Mouse (Mus musculus): ENCODE data around the gene Col4a2. TPM values are rescaled to one million over a fixed set of nuclear protein-coding genes. Genes with fewer than 3 reads are reported as not detected.
"Not testable (repeated sequence)": the region's sequence is repeated elsewhere in the genome, so short reads cannot be mapped to it uniquely, and the experiment has no call there.

Gene Col4a2
- polyA plus RNA-seq, 1 experiment from 2014 or later: 46.4 TPM

GRCm38 (mm10) chr8:11479591-11479990, 167.0 kb downstream of the Col4a2 start:
- DNase-seq (ENCODE audit: low spot score) (no peak), ATAC-seq (ENCODE audit: low FRiP score) (no peak)
- Histone ChIP-seq H3K27me3 (ENCODE audit: control insufficient read depth, insufficient read depth, low read length) (peaks cover 71% of the 10 kb centered on the region), H3K4me2 (replicated peaks) (no peak overlapping the region), H3K9ac (no peak overlapping the region), H3K27ac (no peak overlapping the region), H3K36me3 (replicated peaks; ENCODE audit: control insufficient read depth, insufficient read depth) (no peaks in the 10 kb centered on the region), H3K4me1 (replicated peaks; ENCODE audit: control insufficient read depth, insufficient read depth, low read length) (peaks cover 12% of the 10 kb centered on the region; the same call in 1 of the 2 replicates), H3K9me3 (ENCODE audit: control insufficient read depth, low read length) (no peaks in the 10 kb centered on the region), H3K4me3 (replicated peaks; ENCODE audit: low read length) (no peak overlapping the region)
- WGBS: 6% methylated on average over 14 of the region's 14 CpGs

GRCm38 (mm10) chr8:11481876-11482275, 169.3 kb downstream of the Col4a2 start:
- ATAC-seq (ENCODE audit: low FRiP score) (no peak), DNase-seq (ENCODE audit: low spot score) (no peak)
- Histone ChIP-seq H3K4me3 (replicated peaks; ENCODE audit: low read length) (no peak overlapping the region), H3K27ac (no peak overlapping the region), H3K9ac (no peak overlapping the region), H3K9me3 (ENCODE audit: control insufficient read depth, low read length) (no peaks in the 10 kb centered on the region), H3K4me1 (replicated peaks; ENCODE audit: control insufficient read depth, insufficient read depth, low read length) (peaks cover 12% of the 10 kb centered on the region; the same call in 1 of the 2 replicates), H3K4me2 (replicated peaks) (no peak overlapping the region), H3K36me3 (replicated peaks; ENCODE audit: control insufficient read depth, insufficient read depth) (no peaks in the 10 kb centered on the region), H3K27me3 (ENCODE audit: control insufficient read depth, insufficient read depth, low read length) (peaks cover 50% of the 10 kb centered on the region)
- WGBS: 48% methylated on average over 3 of the region's 3 CpGs

- no peak overlapping the region for H3K4me3 ChIP-seq (replicated peaks; ENCODE audit: low read length)
- no peak overlapping the region for H3K4me2 ChIP-seq (replicated peaks)
- H3K27ac ChIP-seq: no peak overlapping the region
- H3K36me3 ChIP-seq (replicated peaks; ENCODE audit: control insufficient read depth, insufficient read depth): no peaks in the 10 kb centered on the region
- H3K4me1 ChIP-seq (replicated peaks; ENCODE audit: control insufficient read depth, insufficient read depth, low read length): peaks cover 12% of the 10 kb centered on the region; the same call in 1 of the 2 replicates
- DNase-seq (ENCODE audit: low spot score): no peak
- H3K27me3 ChIP-seq (ENCODE audit: control insufficient read depth, insufficient read depth, low read length): peaks cover 43% of the 10 kb centered on the region
- no peaks in the 10 kb centered on the region for H3K9me3 ChIP-seq (ENCODE audit: control insufficient read depth, low read length)
- ATAC-seq (ENCODE audit: low FRiP score): no peak
- WGBS: 67% methylated on average over 3 of the region's 3 CpGs
- H3K9ac ChIP-seq: no peak overlapping the region
Observed at GRCm38 (mm10) chr8:11482537-11482936, 169.9 kb downstream of the Col4a2 start.

GRCm38 (mm10) chr8:11486142-11486541, 173.5 kb downstream of the Col4a2 start:
- Histone ChIP-seq H3K27ac (no peak overlapping the region), H3K4me3 (replicated peaks; ENCODE audit: low read length) (no peak overlapping the region), H3K4me2 (replicated peaks) (no peak overlapping the region), H3K36me3 (replicated peaks; ENCODE audit: control insufficient read depth, insufficient read depth) (no peaks in the 10 kb centered on the region), H3K9ac (no peak overlapping the region), H3K9me3 (ENCODE audit: control insufficient read depth, low read length) (no peaks in the 10 kb centered on the region), H3K4me1 (replicated peaks; ENCODE audit: control insufficient read depth, insufficient read depth, low read length) (no peaks in the 10 kb centered on the region), H3K27me3 (ENCODE audit: control insufficient read depth, insufficient read depth, low read length) (peaks cover 8% of the 10 kb centered on the region; the same call in 1 of the 2 replicates)
- peak; percentile 83 for DNase-seq (ENCODE audit: low spot score)
- no peak for ATAC-seq (ENCODE audit: low FRiP score)
- 29% methylated on average over 7 of the region's 7 CpGs for WGBS

GRCm38 (mm10) chr8:11487229-11487628, 174.6 kb downstream of the Col4a2 start:
- Histone ChIP-seq H3K36me3 (replicated peaks; ENCODE audit: control insufficient read depth, insufficient read depth) (no peaks in the 10 kb centered on the region), H3K9me3 (ENCODE audit: control insufficient read depth, low read length) (no peaks in the 10 kb centered on the region), H3K4me2 (replicated peaks) (no peak overlapping the region), H3K9ac (no peak overlapping the region), H3K4me1 (replicated peaks; ENCODE audit: control insufficient read depth, insufficient read depth, low read length) (no peaks in the 10 kb centered on the region), H3K4me3 (replicated peaks; ENCODE audit: low read length) (no peak overlapping the region), H3K27ac (no peak overlapping the region), H3K27me3 (ENCODE audit: control insufficient read depth, insufficient read depth, low read length) (no peaks in the 10 kb centered on the region)
- ATAC-seq (ENCODE audit: low FRiP score) (no peak), DNase-seq (ENCODE audit: low spot score) (no peak)
- WGBS: 79% methylated on average over 4 of the region's 4 CpGs

- not testable (repeated sequence) for H3K27me3 ChIP-seq (ENCODE audit: control insufficient read depth, insufficient read depth, low read length); H3K4me3 ChIP-seq (replicated peaks; ENCODE audit: low read length); H3K9me3 ChIP-seq (ENCODE audit: control insufficient read depth, low read length); H3K9ac ChIP-seq; H3K27ac ChIP-seq; H3K4me1 ChIP-seq (replicated peaks; ENCODE audit: control insufficient read depth, insufficient read depth, low read length); H3K36me3 ChIP-seq (replicated peaks; ENCODE audit: control insufficient read depth, insufficient read depth); ATAC-seq (ENCODE audit: low FRiP score); DNase-seq (ENCODE audit: low spot score); H3K4me2 ChIP-seq (replicated peaks)
- WGBS: 85% methylated on average over 2 of the region's 2 CpGs
Observed at GRCm38 (mm10) chr8:11492340-11492739, 179.7 kb downstream of the Col4a2 start.

- Histone ChIP-seq H3K4me1 (replicated peaks; ENCODE audit: control insufficient read depth, insufficient read depth, low read length) (peaks cover 17% of the 10 kb centered on the region), H3K9me3 (ENCODE audit: control insufficient read depth, low read length) (no peaks in the 10 kb centered on the region), H3K4me2 (replicated peaks) (peak within 1 kb of the TSS; percentile 77), H3K9ac (peak within 1 kb of the TSS; percentile 84), H3K27ac (peak within 1 kb of the TSS; percentile 91), H3K27me3 (ENCODE audit: control insufficient read depth, insufficient read depth, low read length) (no peaks in the 10 kb centered on the region), H3K4me3 (replicated peaks; ENCODE audit: low read length) (peak within 1 kb of the TSS; percentile 77), H3K36me3 (replicated peaks; ENCODE audit: control insufficient read depth, insufficient read depth) (peaks cover 1% of the 10 kb centered on the region)
- 3% methylated on average over 72 of the region's 73 CpGs for WGBS
- ATAC-seq (ENCODE audit: low FRiP score) (peak; percentile 97), DNase-seq (ENCODE audit: low spot score) (peak; percentile 91)
Observed at GRCm38 (mm10) chr8:11497017-11497990, 184.7 kb downstream of the Col4a2 start, which contains the start of gene Naxd. Gene Naxd, plus strand, starts transcription at chr8:11497506.

GRCm38 (mm10) chr8:11498281-11498680, 185.7 kb downstream of the Col4a2 start:
- no peak for DNase-seq (ENCODE audit: low spot score)
- peaks cover 17% of the 10 kb centered on the region for H3K4me1 ChIP-seq (replicated peaks; ENCODE audit: control insufficient read depth, insufficient read depth, low read length)
- ATAC-seq (ENCODE audit: low FRiP score): no peak
- H3K27ac ChIP-seq: no peak overlapping the region
- peak overlapping the region; percentile 77 for H3K4me2 ChIP-seq (replicated peaks)
- H3K36me3 ChIP-seq (replicated peaks; ENCODE audit: control insufficient read depth, insufficient read depth): peaks cover 11% of the 10 kb centered on the region
- 77% methylated on average over 12 of the region's 12 CpGs for WGBS
- H3K9ac ChIP-seq: peak overlapping the region; percentile 84
- no peaks in the 10 kb centered on the region for H3K9me3 ChIP-seq (ENCODE audit: control insufficient read depth, low read length)
- H3K27me3 ChIP-seq (ENCODE audit: control insufficient read depth, insufficient read depth, low read length): no peaks in the 10 kb centered on the region
- peak overlapping the region; percentile 77 for H3K4me3 ChIP-seq (replicated peaks; ENCODE audit: low read length)

Measured in hindbrain, embryonic 14.5 days (tissue).